ENCODE assay signal across 9 mouse cellular contexts in the genomic region with DNA sequence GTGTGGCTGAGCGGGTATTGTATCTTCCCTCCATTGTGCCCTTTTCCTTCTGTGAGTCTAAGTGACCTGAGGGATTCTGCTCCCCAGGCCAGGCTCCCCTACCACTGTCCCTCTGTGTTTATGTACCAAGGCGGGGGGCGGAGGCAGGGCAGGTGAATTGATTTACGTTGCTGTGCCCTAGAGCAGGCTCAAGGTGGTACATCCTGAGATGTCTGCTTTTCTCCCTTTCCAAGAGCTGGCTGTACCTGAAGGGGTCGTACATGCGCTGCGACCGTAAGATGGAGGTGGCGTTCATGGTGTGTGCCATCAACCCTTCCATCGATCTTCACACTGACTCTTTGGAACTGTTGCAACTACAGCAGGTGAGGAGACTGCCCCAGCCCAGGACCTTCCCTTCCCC. TPM values are rescaled to one million over a fixed set of nuclear protein-coding genes. Genes with fewer than 3 reads are reported as not detected.
A peak's percentile ranks its signal among the peaks of the same experiment; 100 is the strongest.
DNase-seq lines count a peak whose midpoint lies in the region; ATAC-seq and TF ChIP-seq lines count a peak whose summit lies in the region.
"Had no signal": no experiment of that assay in that cellular context is flagged by ENCODE, and none has a peak within 500 bp of the region (broad histone marks: within the 10 kb centered on the region; RNA-seq: fewer than 3 reads in every experiment).

No protein-coding gene starts in this region.

- intact Hi-C loops in heart, postnatal 14 days (cut with DNase I), result loop anchor here (10.0 kb wide), 1 partner anchor 272 kb away; a partner anchor contains a TSS

- DNase-seq in heart, postnatal 0 days (ENCODE audit: low spot score), result no peak
- DNase-seq in heart, postnatal 14 days, result no peak
- no peak for DNase-seq in hindbrain, embryonic 14.5 days (ENCODE audit: low spot score)
- no peak for DNase-seq in cerebellum, adult 18-20 months
- DNase-seq in urinary bladder, adult 18-20 months (ENCODE audit: low spot score in 2 of 2), result no peak
- DNase-seq in adrenal gland, adult 18-20 months (ENCODE audit: low spot score in 2 of 2), result no peak
- DNase-seq: thymus, postnatal 14 days had no signal

- H3K4me2 ChIP-seq in heart, postnatal 0 days (ENCODE audit: low read depth, low read length), result peak overlapping the region; percentile 97; the same call in 1 of the 2 replicates
- peak overlapping the region; percentile 78 for H3K4me2 ChIP-seq in embryonic facial prominence, embryonic 13.5 days
- peak overlapping the region; percentile 88 for H3K4me2 ChIP-seq in hindbrain, embryonic 14.5 days (replicated peaks)
- H3K4me2 ChIP-seq in midbrain, embryonic 13.5 days (replicated peaks), result peak overlapping the region; percentile 94

- H3K27ac ChIP-seq in heart, postnatal 0 days (ENCODE audit: low read depth), result no peak overlapping the region
- H3K27ac ChIP-seq in embryonic facial prominence, embryonic 13.5 days, result no peak overlapping the region
- no peak overlapping the region for H3K27ac ChIP-seq in hindbrain, embryonic 14.5 days
- H3K27ac ChIP-seq in midbrain, embryonic 13.5 days, result no peak overlapping the region

- ATAC-seq in heart, postnatal 0 days (ENCODE audit: insufficient read depth, low read depth), result no peak
- ATAC-seq in embryonic facial prominence, embryonic 13.5 days (ENCODE audit: insufficient number of reproducible peaks, insufficient read depth, low FRiP score, low TSS enrichment, low read depth), result no peak
- ATAC-seq in hindbrain, embryonic 14.5 days (ENCODE audit: low FRiP score), result no peak
- ATAC-seq in midbrain, embryonic 13.5 days, result no peak

- no peak for TF ChIP-seq CTCF in heart, postnatal 0 days (IDR thresholded peaks at IDR 0.05; ENCODE audit: low read depth)

- H3K9ac ChIP-seq in heart, postnatal 0 days (replicated peaks; ENCODE audit: low read depth, low read length), result no peak overlapping the region
- H3K9ac ChIP-seq in embryonic facial prominence, embryonic 13.5 days, result peak overlapping the region; percentile 91
- H3K9ac ChIP-seq in hindbrain, embryonic 14.5 days, result 0 out of 2 replicates have a peak overlapping the region, but pooled peaks have one; percentile 82
- H3K9ac ChIP-seq in midbrain, embryonic 13.5 days (replicated peaks), result peak overlapping the region; percentile 88

- H3K27me3 ChIP-seq in heart, postnatal 0 days (ENCODE audit: control insufficient read depth, insufficient read depth, low read length), result no peaks in the 10 kb centered on the region
- no peaks in the 10 kb centered on the region for H3K27me3 ChIP-seq in embryonic facial prominence, embryonic 13.5 days
- no peaks in the 10 kb centered on the region for H3K27me3 ChIP-seq in hindbrain, embryonic 14.5 days (ENCODE audit: control insufficient read depth, insufficient read depth, low read length)
- no peaks in the 10 kb centered on the region for H3K27me3 ChIP-seq in midbrain, embryonic 13.5 days

- H3K36me3 ChIP-seq in heart, postnatal 0 days (replicated peaks; ENCODE audit: control insufficient read depth, insufficient read depth, low read length), result peaks cover 34% of the 10 kb centered on the region
- peaks cover 40% of the 10 kb centered on the region for H3K36me3 ChIP-seq in embryonic facial prominence, embryonic 13.5 days
- peaks cover 39% of the 10 kb centered on the region for H3K36me3 ChIP-seq in hindbrain, embryonic 14.5 days (replicated peaks; ENCODE audit: control insufficient read depth, insufficient read depth)
- H3K36me3 ChIP-seq in midbrain, embryonic 13.5 days, result peaks cover 39% of the 10 kb centered on the region

- H3K4me3 ChIP-seq in heart, postnatal 0 days (ENCODE audit: low read depth, low read length), result no peak overlapping the region
- H3K4me3 ChIP-seq in embryonic facial prominence, embryonic 13.5 days, result peak overlapping the region; percentile 87
- H3K4me3 ChIP-seq in hindbrain, embryonic 14.5 days (replicated peaks; ENCODE audit: low read length), result peak overlapping the region; percentile 67
- H3K4me3 ChIP-seq in midbrain, embryonic 13.5 days (replicated peaks), result peak overlapping the region; percentile 85

- H3K4me1 ChIP-seq in heart, postnatal 0 days (ENCODE audit: control insufficient read depth, insufficient read depth), result peaks cover 20% of the 10 kb centered on the region
- peaks cover 45% of the 10 kb centered on the region for H3K4me1 ChIP-seq in embryonic facial prominence, embryonic 13.5 days
- H3K4me1 ChIP-seq in hindbrain, embryonic 14.5 days (replicated peaks; ENCODE audit: control insufficient read depth, insufficient read depth, low read length), result peaks cover 27% of the 10 kb centered on the region
- peaks cover 49% of the 10 kb centered on the region for H3K4me1 ChIP-seq in midbrain, embryonic 13.5 days (replicated peaks)

- no peak for TF ChIP-seq EP300 in heart, postnatal 0 days (IDR thresholded peaks at IDR 0.05; ENCODE audit: low read depth)

- 95% methylated on average over 10 of the region's 10 CpGs for WGBS in heart, postnatal 0 days
- WGBS in embryonic facial prominence, embryonic 13.5 days, result 96% methylated on average over 10 of the region's 10 CpGs
- 93% methylated on average over 10 of the region's 10 CpGs for WGBS in hindbrain, embryonic 14.5 days
- 95% methylated on average over 10 of the region's 10 CpGs for WGBS in midbrain, embryonic 13.5 days

- H3K9me3 ChIP-seq in heart, postnatal 0 days (replicated peaks; ENCODE audit: control insufficient read depth, low read length), result no peaks in the 10 kb centered on the region
- H3K9me3 ChIP-seq in embryonic facial prominence, embryonic 13.5 days, result no peaks in the 10 kb centered on the region
- H3K9me3 ChIP-seq in hindbrain, embryonic 14.5 days (ENCODE audit: control insufficient read depth, low read length), result no peaks in the 10 kb centered on the region
- H3K9me3 ChIP-seq in midbrain, embryonic 13.5 days, result no peaks in the 10 kb centered on the region

RNA-seq across cellular contexts. Expression of a gene that starts 2.1 kb away (rescaled TPM):
- total RNA-seq in heart, postnatal 0 days (2014; rRNA removed; ENCODE audit: low replicate concordance), result 20.6 and 46.5 TPM in 2 replicates
- 20.1 and 20.3 TPM in 2 replicates for polyA plus RNA-seq in heart, postnatal 0 days (2015; fragmentation: Nextera tagmentation; extraction: Ambion mirVana)
- 10 to 100 TPM; 18.2 to 18.5 TPM for total RNA-seq in heart, postnatal 14 days (2021)
- polyA plus RNA-seq in embryonic facial prominence, embryonic 13.5 days (2015; fragmentation: Nextera tagmentation; extraction: Ambion mirVana), result 91.6 and 92.4 TPM in 2 replicates
- 46.7 and 51.5 TPM in 2 replicates for polyA plus RNA-seq in hindbrain, embryonic 14.5 days (2014; fragmentation: Nextera tagmentation; extraction: Ambion mirVana)
- polyA plus RNA-seq in midbrain, embryonic 13.5 days (2015; fragmentation: Nextera tagmentation; extraction: Ambion mirVana), result 74.4 and 81.1 TPM in 2 replicates
- 10 to 100 TPM; 48.2 to 54.2 TPM for total RNA-seq in adrenal gland, adult 18-20 months (2021)

RNA-seq across cellular contexts. Expression of a gene that starts 4.0 kb away (rescaled TPM):
- 48.4 and 59.1 TPM in 2 replicates for total RNA-seq in heart, postnatal 0 days (2014; rRNA removed; ENCODE audit: low replicate concordance)
- 9.6 and 10.1 TPM in 2 replicates for polyA plus RNA-seq in heart, postnatal 0 days (2015; fragmentation: Nextera tagmentation; extraction: Ambion mirVana)
- total RNA-seq in heart, postnatal 14 days (2021), result 10 to 100 TPM; 56.3 TPM
- 13.8 and 15.3 TPM in 2 replicates for polyA plus RNA-seq in embryonic facial prominence, embryonic 13.5 days (2015; fragmentation: Nextera tagmentation; extraction: Ambion mirVana)
- polyA plus RNA-seq in hindbrain, embryonic 14.5 days (2014; fragmentation: Nextera tagmentation; extraction: Ambion mirVana), result 12.4 and 15.4 TPM in 2 replicates
- polyA plus RNA-seq in midbrain, embryonic 13.5 days (2015; fragmentation: Nextera tagmentation; extraction: Ambion mirVana), result 13.6 and 17.1 TPM in 2 replicates
- total RNA-seq in adrenal gland, adult 18-20 months (2021), result 10 to 100 TPM; 31.1 to 40.1 TPM

RNA-seq across cellular contexts. Expression of a gene that starts 26.6 kb away (rescaled TPM):
- 41.8 and 94.6 TPM in 2 replicates for total RNA-seq in heart, postnatal 0 days (2014; rRNA removed; ENCODE audit: low replicate concordance)
- 31.8 and 38.3 TPM in 2 replicates for polyA plus RNA-seq in heart, postnatal 0 days (2015; fragmentation: Nextera tagmentation; extraction: Ambion mirVana)
- 100 to 1,000 TPM; 102 to 105 TPM for total RNA-seq in heart, postnatal 14 days (2021)
- polyA plus RNA-seq in embryonic facial prominence, embryonic 13.5 days (2015; fragmentation: Nextera tagmentation; extraction: Ambion mirVana), result 137 and 151 TPM in 2 replicates
- polyA plus RNA-seq in hindbrain, embryonic 14.5 days (2014; fragmentation: Nextera tagmentation; extraction: Ambion mirVana), result 103 and 112 TPM in 2 replicates
- polyA plus RNA-seq in midbrain, embryonic 13.5 days (2015; fragmentation: Nextera tagmentation; extraction: Ambion mirVana), result 120 and 128 TPM in 2 replicates
- total RNA-seq in adrenal gland, adult 18-20 months (2021), result 100 to 1,000 TPM; 233 to 277 TPM

RNA-seq across cellular contexts. Expression of a gene that starts 30.7 kb away (rescaled TPM):
- 4.8 and 9.5 TPM in 2 replicates for total RNA-seq in heart, postnatal 0 days (2014; rRNA removed; ENCODE audit: low replicate concordance)
- polyA plus RNA-seq in heart, postnatal 0 days (2015; fragmentation: Nextera tagmentation; extraction: Ambion mirVana), result 0.49 and 0.51 TPM in 2 replicates
- total RNA-seq in heart, postnatal 14 days (2021), result 1 to 10 TPM; 8.9 to 9.8 TPM
- polyA plus RNA-seq in embryonic facial prominence, embryonic 13.5 days (2015; fragmentation: Nextera tagmentation; extraction: Ambion mirVana), result 0.91 and 0.92 TPM in 2 replicates
- polyA plus RNA-seq in hindbrain, embryonic 14.5 days (2014; fragmentation: Nextera tagmentation; extraction: Ambion mirVana), result 0.56 and 0.63 TPM in 2 replicates
- 0.39 and 0.46 TPM in 2 replicates for polyA plus RNA-seq in midbrain, embryonic 13.5 days (2015; fragmentation: Nextera tagmentation; extraction: Ambion mirVana)
- 10 to 100 TPM; 15.1 to 19.3 TPM for total RNA-seq in adrenal gland, adult 18-20 months (2021)

RNA-seq across cellular contexts. Expression of a gene that starts 47.3 kb away (rescaled TPM):
- total RNA-seq in heart, postnatal 0 days (2014; rRNA removed; ENCODE audit: low replicate concordance), result 451 and 487 TPM in 2 replicates
- polyA plus RNA-seq in heart, postnatal 0 days (2015; fragmentation: Nextera tagmentation; extraction: Ambion mirVana), result 390 and 400 TPM in 2 replicates
- total RNA-seq in heart, postnatal 14 days (2021), result 100 to 1,000 TPM; 824 to 866 TPM
- 3.7 and 5.4 TPM in 2 replicates for polyA plus RNA-seq in embryonic facial prominence, embryonic 13.5 days (2015; fragmentation: Nextera tagmentation; extraction: Ambion mirVana)
- polyA plus RNA-seq in hindbrain, embryonic 14.5 days (2014; fragmentation: Nextera tagmentation; extraction: Ambion mirVana), result 6.2 and 6.8 TPM in 2 replicates
- 1.9 and 2.2 TPM in 2 replicates for polyA plus RNA-seq in midbrain, embryonic 13.5 days (2015; fragmentation: Nextera tagmentation; extraction: Ambion mirVana)
- total RNA-seq in adrenal gland, adult 18-20 months (2021), result 10 to 100 TPM; 55.0 to 65.0 TPM
